Mouse (Mus musculus) common myeloid progenitor, adult 5-6 weeks (primary cell): ENCODE measurements around the gene Tns3. TPM values are rescaled to one million over a fixed set of nuclear protein-coding genes. Genes with fewer than 3 reads are reported as not detected.
A peak's percentile ranks its signal among the peaks of the same experiment; 100 is the strongest.
"Not testable (repeated sequence)": the region's sequence is repeated elsewhere in the genome, so short reads cannot be mapped to it uniquely, and the experiment has no call there.

Experiments used
- ATAC-seq: replicated peaks from 2 replicates; pipeline ENCODE4 v1.8.0; 2016; ENCODE audit warnings: low read depth, mild to moderate bottlenecking, moderate TSS enrichment, inconsistent platforms; ENCODE audit not compliant: poor library complexity, severe bottlenecking
- total RNA-seq: library from RNA; stranded (forward); fragments of 200-1000, 187-1606 nt; gene quantifications from 2 replicates; pipeline ENCODE4 v1.2.3, GENCODE M21; 2017

Gene Tns3
- total RNA-seq, 1 experiment from 2014 or later, result 16.8 TPM

- no peak for ATAC-seq
These were observed 38.3 kb downstream of the Tns3 start for GRCm38 (mm10) chr11:8625915-8626604.

- ATAC-seq, result no peak
These were observed 38.9 kb downstream of the Tns3 start for GRCm38 (mm10) chr11:8625451-8625850.

- peak; percentile 18 for ATAC-seq
These were observed 40.0 kb downstream of the Tns3 start for GRCm38 (mm10) chr11:8624179-8624886.

- no peak for ATAC-seq
These were observed 40.5 kb downstream of the Tns3 start for GRCm38 (mm10) chr11:8623852-8624178.

GRCm38 (mm10) chr11:8622668-8623067 lies 41.7 kb downstream of the Tns3 start:
- no peak for ATAC-seq

DNA sequence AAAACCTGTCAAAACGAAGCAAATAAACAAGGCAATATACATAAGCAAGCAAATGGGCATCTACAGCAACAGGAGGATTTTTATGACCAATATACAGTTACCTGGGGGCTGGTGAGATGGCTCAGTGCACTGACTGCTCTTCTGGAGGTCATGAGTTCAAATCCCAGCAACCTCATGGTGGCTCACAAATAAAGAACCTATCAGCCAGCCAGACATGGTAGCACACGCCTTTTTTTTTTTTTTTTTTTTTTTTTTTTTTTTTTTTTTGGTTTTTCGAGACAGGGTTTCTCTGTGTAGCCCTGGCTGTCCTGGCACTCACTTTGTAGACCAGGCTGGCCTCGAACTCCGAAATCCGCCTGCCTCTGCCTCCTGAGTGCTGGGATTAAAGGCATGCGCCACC lies 45.2 kb downstream of the Tns3 start:
- not testable (repeated sequence) for ATAC-seq

- 0 out of 2 replicates have a peak, but pooled peaks have one; percentile 13 for ATAC-seq
These were observed 46.0 kb downstream of the Tns3 start for GRCm38 (mm10) chr11:8618301-8618700.

DNA sequence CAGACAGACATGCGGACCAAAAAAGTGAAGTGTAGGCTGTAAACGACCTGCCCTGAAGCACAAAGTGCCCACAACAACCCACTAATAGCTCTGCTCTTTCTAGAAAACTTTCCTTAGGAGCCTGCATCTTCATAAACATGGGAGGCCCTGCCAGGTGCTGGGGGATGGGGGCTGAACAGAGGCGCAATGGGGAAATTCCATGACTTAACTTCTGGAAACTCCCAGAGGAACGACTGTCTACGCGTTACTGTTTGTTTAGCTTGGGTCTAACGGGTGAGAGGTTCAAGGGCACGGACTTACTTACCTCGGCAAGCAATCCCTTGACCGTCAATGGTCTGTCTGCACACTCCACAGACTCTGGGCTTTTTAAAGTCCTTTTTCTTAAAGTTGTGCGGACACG lies 48.9 kb downstream of the Tns3 start:
- ATAC-seq, result no peak

GRCm38 (mm10) chr11:8610456-8610855 lies 53.9 kb downstream of the Tns3 start:
- no peak for ATAC-seq

DNA sequence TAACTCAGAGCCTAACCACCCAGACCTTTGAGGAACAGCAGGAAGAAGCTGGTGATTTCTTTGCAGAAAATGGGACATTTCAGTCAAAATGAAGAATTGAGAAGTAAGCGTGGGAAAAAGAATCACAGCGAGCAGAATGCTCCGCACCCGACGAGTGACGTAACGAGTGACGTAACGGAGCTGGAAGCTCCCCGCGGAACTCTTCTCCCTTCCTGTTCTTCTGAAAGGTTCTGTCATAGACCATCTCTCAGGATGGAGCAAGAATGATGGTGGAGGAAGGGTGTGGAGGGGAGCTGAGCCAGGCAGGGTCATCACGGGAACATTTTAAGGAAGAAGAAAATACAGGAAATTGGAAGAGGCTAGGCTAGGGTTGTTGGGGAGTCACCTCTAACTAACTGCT lies 54.5 kb downstream of the Tns3 start:
- no peak for ATAC-seq

GRCm38 (mm10) chr11:8607123-8607522 lies 57.2 kb downstream of the Tns3 start:
- ATAC-seq, result no peak

- ATAC-seq, result 0 out of 2 replicates have a peak, but pooled peaks have one; percentile 21
These were observed 59.4 kb downstream of the Tns3 start for GRCm38 (mm10) chr11:8604789-8605569.

DNA sequence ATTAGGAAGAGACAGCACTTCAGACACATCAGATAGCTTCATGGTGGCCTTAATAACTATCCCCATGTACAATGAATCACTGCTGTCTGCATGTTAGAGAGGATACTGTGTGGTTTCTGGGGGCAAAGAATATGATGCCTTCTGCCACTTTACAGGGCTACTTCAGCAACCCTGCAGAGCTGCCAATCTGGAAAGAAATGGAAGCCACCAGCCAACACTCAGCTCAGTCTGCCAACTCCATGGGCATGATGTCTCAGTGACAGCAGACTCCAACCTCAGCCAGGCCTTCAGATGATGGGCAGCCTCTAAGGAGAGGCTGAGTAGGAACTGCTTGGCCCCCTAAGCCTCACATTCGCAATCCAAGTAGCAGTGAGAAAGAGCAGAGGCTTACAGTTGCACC lies 61.7 kb downstream of the Tns3 start:
- no peak for ATAC-seq

GRCm38 (mm10) chr11:8601411-8601821 lies 62.9 kb downstream of the Tns3 start:
- ATAC-seq, result peak; percentile 48

- ATAC-seq, result no peak
These were observed 68.7 kb downstream of the Tns3 start for GRCm38 (mm10) chr11:8595642-8596041.

- ATAC-seq, result 0 out of 2 replicates have a peak, but pooled peaks have one; percentile 23
These were observed 71.2 kb downstream of the Tns3 start for GRCm38 (mm10) chr11:8593172-8593571.

GRCm38 (mm10) chr11:8591271-8591670 lies 73.1 kb downstream of the Tns3 start:
- peak; percentile 15; the same call in 1 of the 2 replicates for ATAC-seq

DNA sequence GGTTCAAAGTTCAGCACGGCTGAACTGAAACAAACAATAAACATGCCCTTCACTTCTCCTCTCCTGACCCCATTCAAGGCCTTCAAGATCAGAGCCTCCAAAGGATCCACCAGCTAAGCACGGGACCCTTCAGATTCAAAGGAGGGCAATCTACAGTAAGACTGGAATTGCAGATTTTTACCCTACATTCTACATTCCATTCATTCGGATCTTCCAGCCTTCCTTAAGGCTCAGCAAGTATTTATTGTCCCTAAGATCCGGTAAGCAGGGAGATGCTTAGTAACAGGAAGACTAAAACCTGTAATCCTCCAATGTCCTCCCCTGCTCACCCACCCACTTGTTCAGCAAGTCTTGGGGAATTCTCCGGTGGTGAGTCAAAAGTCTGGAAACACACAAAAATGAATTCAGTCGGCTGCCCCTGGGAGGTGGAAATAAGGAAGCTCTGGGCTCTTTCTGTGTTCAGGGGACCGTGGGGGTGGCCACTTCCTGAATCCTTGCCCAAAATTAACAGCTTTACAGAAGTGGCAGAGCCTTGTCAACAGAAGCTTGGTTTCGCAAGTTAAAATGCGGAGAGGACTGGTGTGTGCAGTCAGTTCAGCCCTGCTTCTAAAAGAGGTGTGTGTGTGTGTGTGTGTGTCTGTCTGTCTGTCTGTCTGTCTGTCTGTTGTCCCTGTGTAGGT lies 75.0 kb downstream of the Tns3 start:
- ATAC-seq, result peak; percentile 86

- ATAC-seq, result no peak
These were observed 76.4 kb downstream of the Tns3 start for GRCm38 (mm10) chr11:8587941-8588340.

- no peak for ATAC-seq
These were observed 77.2 kb downstream of the Tns3 start for GRCm38 (mm10) chr11:8586996-8587644.
